Mouse (Mus musculus): ENCODE data around the gene Thoc6.

Thoc6 gene

DNA sequence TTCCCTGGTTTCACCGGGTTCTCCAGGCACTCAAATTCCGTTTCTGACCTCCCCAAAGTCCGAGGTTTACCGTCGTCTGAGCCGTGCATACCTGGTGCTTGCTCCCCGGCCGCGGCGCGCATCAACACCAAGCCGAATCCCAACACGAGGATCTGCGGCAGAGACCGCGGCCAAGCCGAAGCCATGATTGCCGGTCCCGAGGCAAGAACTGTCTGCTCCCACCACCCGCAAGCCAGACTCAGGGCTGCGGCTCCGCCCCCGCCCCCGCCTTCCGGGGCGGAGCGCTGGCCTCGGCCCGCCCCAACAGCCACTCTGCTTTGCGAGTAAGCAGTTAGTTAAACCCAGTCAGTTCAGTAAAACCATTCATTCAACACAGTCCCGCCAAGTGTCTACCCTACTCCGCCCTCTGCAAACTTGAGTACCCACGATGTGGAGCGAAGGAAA, 3.6 kb upstream of the Thoc6 start, which contains the start of gene Tnfrsf12a:
Gene Tnfrsf12a, minus strand, starts transcription at position 233 of the 444 bp plus-strand sequence.
- DNase-seq (ENCODE audit: low read depth, low spot score), result peak; percentile 79

DNA sequence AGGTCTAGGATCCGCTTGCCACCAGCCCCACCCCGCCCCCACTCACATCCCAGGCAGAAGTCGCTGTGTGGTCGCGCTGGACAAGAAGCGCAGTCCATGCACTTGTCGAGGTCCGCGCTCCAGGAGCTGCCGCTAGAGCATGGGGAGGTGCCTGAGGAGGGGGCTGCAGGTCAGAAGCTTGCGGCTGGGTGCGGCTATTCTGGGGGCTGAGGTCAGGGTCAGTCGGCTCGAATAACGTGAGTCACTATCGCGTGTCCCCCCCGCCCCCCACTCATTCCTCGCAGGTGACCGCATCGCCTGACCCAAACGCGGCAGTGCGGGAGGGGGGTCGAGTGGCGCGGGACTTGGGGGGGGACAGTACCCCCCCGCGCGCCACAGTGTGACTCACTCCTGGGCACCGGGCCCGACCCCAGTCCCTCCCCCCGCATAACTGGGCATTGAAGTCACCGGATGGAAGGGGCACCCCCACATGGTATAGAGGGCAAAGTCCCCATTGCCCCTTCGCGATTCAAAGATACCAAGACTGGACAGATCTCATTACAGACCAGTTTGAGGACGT, 2.9 kb upstream of the Thoc6 start:
- DNase-seq (ENCODE audit: low read depth, low spot score), result no peak

DNA sequence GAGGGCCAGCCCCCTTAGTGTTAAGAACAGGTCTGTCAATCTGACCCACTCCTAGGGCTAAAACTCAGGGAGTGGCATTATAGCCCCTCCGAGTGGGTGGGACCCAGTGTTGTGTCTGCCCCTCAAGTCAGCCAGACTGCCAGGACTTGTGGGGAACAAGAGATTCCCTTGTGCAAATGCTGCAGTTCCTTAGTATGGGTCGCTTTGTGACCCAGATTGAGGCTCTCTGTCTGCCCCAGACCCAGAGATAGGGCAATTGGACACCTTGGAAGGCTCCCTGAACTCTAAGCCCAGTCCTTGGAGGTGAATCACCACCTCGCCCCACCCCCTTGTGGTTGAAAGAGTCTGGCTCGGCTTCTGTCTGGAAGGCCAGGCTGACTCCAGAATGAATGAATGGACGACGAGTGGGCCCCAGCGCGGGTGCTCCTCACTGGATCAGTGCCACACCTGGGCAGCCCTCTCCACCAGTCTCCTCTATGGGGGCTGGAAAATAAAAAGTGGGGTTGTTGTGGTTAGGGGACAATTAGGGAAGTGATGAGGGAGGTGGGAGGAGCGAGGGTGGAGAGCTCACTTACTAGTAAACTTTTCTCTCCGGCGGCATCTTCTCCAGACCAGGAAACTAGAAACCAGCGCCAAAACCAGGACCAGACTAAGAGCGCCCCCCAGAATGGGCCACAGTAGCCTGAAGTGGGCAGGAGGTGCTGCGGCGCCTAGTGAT, 2.0 kb upstream of the Thoc6 start:
- DNase-seq (ENCODE audit: low read depth, low spot score), result peak; percentile 58

DNA sequence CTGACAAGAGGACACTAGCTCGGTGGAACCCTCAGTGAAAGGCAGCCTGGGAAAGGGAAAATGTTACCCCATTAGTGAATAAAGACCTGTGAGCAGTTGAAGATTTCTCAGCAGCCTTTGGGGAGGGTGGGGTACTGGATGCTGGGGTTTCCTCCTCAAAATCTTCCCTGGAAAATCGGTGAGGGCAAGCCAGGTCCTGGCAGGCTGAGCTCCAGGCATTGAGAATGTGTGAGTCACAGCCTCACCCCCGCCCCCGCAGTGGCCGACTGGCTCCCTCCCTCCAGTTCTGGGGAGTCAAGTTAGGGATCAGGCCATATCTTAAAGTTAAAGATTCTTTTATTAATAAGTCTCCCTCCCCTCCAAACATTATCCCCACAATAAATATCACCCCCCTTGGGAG, 1.4 kb upstream of the Thoc6 start:
- no peak for DNase-seq (ENCODE audit: low read depth, low spot score)

DNA sequence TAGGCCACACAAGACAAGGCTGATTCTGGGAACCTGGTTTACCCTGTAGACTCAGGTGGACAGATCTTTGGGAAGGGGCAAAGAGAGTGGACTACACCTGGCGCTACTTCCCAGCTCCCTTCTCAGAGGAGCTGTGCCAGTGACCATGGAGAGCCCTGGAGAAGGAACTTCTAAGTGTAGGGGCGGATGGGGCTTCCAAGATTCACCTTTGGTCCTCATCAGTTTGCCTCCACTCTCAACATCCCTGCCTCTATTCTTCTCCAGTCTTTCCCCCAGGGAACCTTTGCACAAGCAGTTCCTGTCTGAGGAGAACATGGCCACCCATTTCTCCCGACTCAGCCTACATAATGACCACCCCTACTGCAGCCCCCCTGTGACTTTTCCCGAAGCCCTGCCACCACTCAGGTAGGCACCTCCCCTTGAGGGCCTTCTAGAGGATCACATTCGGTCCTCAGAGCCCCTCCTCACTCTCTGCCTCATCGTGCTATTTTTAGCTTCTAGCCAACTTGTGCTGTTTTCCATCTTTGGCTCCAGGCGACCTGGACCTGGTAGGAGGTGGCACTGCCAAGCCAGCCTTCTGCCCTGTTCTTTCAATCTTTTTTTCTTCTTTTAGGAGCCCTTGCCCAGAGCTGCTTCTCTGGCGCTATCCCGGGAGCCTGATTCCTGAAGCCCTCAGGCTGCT, 730 bp upstream of the Thoc6 start:
- DNase-seq (ENCODE audit: low read depth, low spot score), result no peak

DNA sequence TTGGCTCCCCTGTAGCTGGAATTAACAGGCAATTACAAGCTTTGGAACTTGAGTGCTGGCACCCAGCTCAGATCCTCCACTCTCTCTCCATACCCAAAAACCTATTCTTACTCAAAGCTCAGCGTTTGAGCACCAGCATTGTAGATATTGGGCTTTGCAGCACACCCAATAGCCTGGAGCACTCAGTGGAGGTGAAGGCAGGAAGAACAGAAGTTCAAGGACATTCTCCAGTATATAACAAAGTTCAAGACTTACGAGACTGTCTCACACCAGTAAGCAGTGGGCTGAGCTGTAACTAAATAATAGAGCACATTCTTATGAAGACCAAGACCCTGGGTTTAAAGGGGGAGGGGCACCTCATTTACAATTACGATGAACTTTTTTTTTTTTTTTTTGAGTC, 921 bp downstream of the Thoc6 start:
- DNase-seq (ENCODE audit: low read depth, low spot score), result no peak

DNA sequence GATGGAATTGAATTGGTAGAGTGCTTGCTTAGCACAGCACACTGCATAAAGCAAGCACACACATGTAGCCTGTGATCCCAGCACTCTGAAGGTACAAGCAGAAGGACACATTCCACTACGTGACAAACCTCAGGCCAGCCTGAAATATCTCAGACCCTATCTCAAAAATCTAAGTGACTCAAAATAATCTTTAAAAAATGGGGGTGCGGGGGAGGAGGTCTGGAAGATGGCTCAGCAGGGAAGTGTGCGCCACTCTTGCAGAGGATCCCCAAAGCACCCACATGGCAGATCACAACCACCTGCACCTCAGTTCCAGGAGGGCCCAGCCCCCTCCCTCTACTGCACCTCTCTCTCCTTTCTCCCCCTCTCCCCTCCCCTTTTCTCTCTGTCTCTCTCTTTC, 2.2 kb downstream of the Thoc6 start:
- DNase-seq (ENCODE audit: low read depth, low spot score), result no peak

DNA sequence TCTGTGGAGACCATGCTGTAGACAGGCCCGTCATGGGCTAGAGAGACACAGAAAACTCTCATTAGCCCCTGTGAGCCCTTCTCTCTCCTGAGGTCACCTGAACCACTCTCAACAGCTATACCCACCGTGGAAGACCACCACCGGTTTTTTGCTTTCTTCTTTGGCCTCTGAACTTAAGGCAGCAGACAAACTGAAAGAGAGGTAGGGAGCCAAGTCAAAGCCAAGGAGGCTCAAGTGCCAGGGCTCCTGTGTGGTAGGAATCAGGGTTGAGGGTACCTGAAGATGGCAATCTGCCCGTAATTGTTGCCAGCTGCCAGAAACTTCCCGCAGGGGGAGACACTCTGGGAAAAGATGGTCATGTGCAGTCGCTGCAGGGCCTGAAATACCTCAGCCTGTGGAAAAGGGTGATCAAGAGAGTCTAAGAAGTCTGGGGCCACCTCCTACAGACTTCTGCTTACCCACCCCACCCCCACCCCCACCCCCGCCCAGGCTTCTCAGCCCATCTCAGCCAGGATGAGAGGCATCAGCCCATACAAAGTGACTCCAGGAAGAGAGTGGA, 3.1 kb downstream of the Thoc6 start:
- DNase-seq (ENCODE audit: low read depth, low spot score), result peak; percentile 56

DNA sequence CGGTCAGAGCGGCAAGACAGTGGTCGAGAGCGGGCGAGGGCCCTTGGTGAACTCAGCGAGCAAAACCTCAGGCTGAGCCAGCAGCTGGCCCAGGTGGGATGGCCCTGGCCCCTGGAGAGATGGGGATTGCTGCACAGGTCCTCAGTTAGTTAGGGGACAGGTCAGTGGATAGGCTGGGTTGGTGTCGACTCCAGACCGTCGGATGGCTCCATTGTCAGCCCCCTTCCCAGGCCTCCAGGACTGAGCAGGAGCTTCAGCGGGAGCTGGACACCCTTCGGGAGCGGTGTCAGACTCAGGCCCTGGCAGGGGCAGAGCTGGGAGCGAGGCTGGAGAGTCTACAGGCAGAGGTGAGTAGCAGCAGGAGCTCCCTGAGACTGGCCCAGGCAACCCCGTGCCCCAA, 8.2 kb downstream of the Thoc6 start:
- DNase-seq (ENCODE audit: low read depth, low spot score), result no peak

DNA sequence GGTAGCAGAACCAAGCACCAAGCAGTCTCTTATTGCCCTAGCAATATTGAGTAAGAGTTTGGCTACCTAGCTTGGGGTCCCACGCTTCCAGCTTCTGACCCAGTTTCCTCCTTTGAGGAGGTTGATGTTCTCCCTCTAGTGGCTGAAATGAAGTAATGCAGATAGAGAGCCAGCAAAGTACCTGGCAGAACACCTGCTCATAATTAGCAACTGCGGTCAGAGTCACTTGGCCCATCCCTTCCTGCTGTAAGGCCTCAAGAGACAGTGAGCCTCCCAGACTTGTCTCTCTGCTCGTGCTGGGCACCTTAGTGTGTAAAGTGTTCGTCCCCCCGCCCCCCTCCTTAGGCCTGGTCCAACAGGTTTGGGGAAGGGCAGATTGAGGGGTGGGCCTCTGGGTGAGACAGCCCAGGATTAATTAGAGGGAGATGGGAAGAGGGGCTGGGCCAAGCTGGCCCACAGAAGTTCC, 9.1 kb downstream of the Thoc6 start:
- peak; percentile 80 for DNase-seq (ENCODE audit: low read depth, low spot score)

DNA sequence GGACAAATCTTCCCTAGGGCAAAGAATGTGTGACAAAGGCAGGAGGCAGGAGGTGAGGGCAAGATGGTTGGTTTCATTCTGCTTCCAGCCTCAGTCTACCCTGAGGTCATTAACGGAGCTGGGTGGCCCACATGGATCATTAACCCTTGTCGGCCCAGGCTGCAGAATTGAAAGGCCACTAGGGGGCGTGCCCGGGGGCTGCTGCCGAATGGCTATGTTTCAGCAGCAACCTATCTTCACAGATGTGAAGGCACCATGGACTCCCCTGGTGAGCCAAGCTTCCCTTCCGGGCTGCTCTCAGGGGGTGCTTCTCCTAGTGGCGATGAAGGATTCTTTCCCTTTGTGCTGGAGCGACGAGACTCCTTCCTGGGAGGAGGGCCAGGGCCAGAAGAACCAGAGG, 12.2 kb downstream of the Thoc6 start:
- peak; percentile 83 for DNase-seq (ENCODE audit: low read depth, low spot score)

DNA sequence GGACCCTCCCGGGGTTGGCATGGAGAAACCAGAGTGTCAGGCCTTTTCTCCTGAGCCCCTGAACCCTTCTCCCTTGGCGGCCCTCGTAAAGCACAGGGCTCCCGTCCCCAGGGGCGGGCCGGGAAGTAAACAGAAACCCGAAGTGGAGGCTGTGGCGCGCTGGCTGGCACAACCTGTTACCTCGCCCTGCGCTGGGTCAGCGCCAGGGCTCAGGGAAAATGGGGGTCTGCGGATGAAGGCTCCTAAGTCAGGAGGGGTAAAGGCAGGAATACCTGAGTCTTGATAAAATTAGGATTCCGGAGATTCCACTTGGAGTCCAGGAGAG, 12.8 kb downstream of the Thoc6 start:
- no peak for DNase-seq (ENCODE audit: low read depth, low spot score)

DNA sequence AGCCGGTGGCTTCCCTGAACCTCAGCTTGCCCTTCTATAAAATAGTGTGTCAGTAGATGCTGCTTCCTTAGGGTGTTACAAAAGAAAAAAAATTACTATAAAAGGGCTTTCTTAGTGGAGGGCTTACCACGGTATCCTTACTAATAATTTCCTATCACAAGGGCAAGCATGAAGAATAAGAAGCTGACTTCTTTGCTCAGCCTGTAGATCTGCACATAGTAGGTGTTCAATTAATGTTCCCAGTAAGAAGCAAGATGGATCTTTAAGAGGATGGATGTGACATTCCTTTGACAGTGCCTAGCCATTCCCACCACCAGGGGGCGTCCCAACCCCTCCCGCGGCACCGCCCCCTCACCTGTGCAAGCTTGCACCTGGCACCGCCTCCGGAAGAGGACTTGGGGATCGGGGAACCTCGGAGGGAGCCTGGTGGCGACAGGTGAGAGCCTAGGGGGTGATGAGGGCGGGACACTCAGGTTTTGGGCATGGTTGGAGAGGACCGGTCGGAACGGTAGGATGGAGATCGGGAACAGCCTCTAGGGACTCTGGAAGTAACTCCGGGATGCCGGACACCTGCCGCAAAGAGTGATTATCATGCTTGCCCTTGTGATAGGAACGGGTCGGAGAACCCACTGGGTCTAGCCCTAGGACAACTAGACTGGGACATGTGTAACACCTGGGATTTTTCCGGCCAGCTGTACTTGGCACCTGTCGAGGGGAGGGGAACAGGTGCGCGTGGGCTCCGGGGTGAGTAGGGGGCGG, 13.4 kb downstream of the Thoc6 start, which contains the start of gene Bicdl2:
Gene Bicdl2, plus strand, starts transcription at position 390 of the 759 bp plus-strand sequence.
- DNase-seq (ENCODE audit: low read depth, low spot score), result peak; percentile 68

DNA sequence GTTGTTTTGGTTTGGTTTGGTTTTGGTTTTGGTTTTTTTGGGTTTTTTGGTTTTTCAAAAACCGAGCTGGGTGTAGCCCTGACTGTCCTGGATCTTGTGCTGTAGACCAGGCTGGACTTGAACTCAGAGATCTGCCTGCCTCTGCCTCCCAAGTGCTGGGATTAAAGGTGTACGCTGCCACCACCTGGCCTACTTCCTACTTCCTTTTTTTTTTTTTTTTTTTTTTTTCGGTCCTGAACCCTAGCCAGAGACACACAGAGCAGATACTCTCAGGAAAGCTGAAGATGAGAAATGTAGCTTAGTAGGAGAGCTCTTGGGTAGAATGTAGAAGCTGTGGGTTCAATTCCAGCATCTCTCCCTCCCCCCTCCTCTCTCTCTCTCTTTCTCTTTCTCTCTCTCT, 15.2 kb downstream of the Thoc6 start:
- no peak for DNase-seq (ENCODE audit: low read depth, low spot score)

DNA sequence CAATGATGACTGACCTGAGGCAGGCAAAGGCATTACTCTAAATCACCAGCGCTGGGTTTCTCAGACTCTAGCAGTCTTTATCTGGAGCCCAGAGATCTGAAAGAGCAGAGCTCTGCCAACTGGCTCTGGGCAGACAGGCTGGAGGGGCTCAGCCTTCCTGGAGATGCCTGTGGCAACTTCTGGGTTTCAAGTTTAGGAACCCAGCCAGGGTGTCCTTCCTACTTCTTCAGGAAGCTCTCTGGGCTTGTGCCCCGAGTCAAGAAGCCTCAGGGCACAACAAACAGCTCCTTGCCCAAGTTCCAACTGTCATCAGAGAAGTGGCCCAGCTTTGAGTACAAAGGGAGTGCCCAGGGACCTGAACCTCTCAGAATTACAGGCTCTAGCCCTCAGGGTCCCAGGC, 19.3 kb downstream of the Thoc6 start:
- no peak for DNase-seq (ENCODE audit: low read depth, low spot score)

DNA sequence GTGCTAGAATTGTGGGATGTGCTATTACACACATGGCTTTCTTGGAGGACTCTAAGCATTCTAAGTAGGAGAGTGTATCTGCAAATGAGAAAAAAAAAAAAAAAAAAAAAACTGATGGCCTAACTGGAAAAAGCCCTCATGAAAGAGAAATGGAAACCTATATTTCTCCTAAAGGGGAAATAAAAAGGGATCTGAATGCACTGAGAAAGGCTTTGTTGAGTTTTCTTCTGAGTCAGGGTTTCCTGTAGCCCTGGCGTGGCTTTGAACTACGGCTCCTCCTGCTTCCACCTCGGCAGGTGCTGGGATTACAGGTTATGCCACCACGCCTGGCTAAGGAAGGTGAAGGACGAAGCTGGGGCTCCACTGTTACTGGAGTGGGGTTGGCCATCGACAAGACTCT, 19.7 kb downstream of the Thoc6 start:
- no peak for DNase-seq (ENCODE audit: low read depth, low spot score)

DNA sequence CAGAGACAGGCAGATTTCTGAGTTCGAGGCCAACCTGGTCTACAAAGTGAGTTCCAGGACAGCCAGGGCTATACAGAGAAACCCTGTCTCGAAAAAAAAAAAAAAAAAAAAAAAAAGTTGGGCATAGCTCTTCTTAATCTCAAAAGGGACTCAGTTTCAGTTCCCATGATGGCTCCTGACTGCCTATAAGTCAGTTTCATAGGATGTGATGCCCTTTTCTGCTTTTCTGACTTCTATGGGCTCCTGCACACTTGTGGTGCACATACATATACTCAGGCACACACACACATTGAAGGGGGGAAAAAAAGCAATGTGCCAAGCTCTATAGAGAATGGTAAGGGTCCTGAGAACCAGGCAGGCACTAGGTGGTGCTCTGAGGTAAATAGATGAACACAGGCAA, 20.4 kb downstream of the Thoc6 start:
- no peak for DNase-seq (ENCODE audit: low read depth, low spot score)

DNA sequence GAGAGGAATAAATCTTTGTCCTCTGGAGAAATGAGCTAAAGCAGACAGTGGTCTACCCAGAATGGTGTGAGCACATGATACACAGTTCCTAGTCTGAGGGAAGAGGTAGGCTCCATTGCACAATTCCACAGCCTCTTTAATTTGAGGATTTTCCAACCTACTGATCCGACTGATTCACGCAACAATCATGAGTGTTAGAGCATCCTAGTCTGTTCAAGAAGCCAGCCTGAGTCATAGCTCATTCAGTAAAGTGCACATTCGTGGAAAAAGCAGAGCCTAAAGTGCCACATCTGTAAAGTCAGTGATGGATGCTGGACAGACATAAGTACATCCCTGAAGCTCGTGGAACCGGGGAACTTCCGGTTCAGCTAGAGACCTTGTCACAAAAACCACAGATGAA, 22.3 kb downstream of the Thoc6 start:
- no peak for DNase-seq (ENCODE audit: low read depth, low spot score)

DNA sequence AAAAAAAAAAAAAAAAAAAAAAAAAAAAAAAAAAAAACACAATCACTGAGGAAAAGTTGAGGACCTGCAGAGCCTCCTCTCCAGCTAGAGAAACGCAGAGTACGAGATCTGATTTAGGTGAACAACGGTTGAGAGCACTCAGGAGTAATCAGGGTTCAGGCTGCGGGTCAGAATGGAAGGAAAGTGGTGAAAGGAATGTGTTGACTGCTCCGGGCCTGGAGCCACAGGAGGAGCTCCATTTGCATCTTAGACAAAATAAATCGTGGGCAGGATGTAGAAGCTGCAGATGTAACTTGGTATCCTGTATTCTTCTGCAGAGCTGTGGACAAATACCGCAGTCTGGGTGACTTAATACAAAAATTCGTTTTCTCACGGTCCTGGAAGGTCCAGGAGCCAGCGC, 27.8 kb downstream of the Thoc6 start:
- DNase-seq (ENCODE audit: low read depth, low spot score), result no peak

DNA sequence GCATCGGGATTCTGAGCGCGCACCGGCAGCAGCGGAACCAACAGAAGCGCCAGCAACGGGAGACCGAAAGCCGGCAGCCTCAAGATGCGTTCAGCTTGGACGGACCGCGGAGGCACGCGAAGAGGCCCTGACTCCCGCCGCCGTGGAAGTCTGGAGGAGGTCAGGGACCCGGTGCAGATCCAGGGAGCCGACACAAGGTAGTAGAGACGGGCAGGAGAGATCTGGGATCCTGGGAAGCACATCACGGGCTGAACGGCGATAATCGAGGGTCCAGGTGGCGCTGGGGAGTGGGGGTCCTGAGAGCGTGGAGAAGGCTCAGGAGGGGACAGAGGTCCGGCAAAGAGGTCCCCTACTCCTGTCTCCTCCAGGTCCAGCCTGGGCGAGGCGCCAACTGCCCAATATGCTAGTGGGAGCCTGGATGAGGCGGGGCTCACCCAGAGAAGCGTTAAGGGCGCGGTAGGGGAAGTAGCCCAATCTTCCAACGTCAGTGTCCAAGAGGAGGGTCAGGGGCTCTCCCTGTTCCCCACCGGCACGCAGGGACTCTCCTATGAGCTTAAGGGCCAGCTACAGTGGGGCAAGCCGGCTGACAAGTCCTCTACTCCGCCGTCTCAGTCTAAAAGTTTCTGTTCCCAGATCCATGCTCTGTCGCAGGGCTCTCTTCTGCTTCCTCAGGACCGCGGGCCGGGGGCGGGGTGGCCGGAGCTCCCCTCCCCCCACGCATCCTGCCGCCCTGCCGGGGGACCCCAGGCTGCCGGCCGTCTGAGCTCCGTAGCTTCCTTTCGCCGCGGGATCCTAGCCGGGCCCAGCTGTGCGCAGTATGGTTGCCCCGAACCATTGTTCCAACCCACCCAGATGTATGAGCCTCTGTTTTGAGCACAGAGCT, 28.8 kb downstream of the Thoc6 start, which contains the start of gene Mmp25:
Gene Mmp25, minus strand, starts transcription at position 665 of the 883 bp plus-strand sequence.
- DNase-seq (ENCODE audit: low read depth, low spot score), result peak; percentile 35

DNA sequence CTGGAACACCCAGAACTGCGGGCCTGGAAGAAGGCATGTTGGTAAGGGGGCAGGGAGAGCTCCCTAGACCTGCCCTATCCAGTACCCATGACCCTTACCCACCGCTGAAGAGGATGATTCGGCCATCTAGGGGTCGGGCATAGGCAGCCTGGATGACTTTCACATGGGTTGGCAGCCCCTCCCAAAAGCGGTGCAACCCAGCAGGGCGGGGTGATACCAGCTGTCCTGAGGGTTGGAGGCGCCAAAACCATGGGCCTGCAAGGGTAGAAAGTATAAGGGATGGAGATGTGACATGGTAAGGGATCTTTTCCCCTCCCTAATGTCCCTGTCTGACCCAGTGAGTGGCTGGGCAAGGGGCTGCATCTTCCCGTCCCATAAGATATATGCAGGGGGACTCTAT, 42.4 kb downstream of the Thoc6 start:
- no peak for DNase-seq (ENCODE audit: low read depth, low spot score)

Data from ES-CJ7 (cell line).